Mouse (Mus musculus) monocyte, adult 59 days (primary cell): ENCODE measurements around the gene Vmn1r233. TPM values are rescaled to one million over a fixed set of nuclear protein-coding genes. Genes with fewer than 3 reads are reported as not detected.

ENCODE experiments used
- total RNA-seq, 2 experiments: library from RNA; stranded (reverse); gene quantifications; one replicate each; pipeline ENCODE4 v1.2.4; 2023

Vmn1r233 gene
- not detected for total RNA-seq

DNA sequence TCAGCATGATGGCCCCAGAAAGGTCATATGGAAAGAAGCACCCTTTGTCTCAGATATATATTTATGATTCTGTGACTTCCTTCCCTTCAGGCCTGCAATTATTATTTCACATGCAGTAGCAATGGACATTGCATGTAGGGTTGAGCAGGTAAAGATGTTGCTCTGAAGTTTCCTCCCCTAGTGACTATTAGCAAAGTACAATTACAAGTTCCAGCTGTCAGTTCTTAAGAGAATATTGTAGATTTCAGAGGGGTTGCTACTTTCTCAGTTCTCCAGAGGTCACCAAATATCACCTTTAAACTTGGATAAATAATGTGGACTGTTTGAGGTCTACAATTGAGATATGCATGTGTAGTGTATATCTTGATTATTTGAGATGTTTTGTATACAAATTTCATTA, at the start of gene Vmn1r233:
TSS of gene Vmn1r233 (minus strand) at position 101 of the 400 bp plus-strand sequence.

DNA sequence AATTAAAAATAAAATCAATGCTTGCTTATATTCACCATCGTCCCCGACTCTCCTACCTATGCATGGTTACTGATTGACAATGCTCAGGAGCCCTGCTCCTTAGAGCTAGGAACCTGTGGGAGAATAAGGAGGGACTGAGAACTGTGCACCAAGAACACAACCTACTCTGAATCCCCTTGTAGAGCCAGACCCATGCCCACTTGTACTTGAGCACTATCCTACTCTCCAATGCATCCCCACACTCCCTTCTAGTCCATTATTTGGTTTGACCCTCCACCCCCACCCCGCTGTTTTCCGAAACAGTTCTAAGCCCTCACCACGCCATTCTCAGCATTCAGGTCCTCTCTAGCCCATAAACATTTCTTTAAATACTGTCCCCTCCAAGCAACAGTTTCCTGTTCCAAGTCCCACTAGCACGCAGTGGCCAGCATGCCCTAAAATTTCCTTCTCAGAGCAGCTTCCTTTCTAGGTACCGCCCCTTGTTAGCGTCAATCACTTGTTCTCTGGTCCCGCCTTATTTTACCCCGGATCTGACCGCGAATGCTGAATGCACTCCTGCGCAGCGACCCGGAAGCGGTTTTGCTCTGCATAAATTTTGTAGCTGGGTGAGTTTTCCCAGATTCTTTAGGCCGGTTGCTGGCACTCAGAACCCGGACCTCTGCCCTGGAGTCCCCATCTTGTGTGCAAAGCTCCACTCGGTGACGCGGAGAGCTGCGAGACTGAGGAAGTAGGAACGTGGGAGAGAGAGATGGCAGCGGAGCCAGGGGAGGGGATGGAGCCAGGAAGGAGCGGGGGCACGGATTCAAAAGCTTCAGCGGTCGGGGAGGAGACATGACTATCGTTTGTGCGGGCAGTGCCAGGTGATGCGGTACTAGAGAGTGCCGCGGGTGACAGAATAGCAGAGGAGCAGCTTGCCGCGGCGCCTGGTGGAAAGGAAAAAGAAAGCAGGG, 12.4 kb upstream of the Vmn1r233 start, which contains the start of gene Zfp160:
TSS of gene Zfp160 (plus strand) at position 522 of the 950 bp plus-strand sequence.

DNA sequence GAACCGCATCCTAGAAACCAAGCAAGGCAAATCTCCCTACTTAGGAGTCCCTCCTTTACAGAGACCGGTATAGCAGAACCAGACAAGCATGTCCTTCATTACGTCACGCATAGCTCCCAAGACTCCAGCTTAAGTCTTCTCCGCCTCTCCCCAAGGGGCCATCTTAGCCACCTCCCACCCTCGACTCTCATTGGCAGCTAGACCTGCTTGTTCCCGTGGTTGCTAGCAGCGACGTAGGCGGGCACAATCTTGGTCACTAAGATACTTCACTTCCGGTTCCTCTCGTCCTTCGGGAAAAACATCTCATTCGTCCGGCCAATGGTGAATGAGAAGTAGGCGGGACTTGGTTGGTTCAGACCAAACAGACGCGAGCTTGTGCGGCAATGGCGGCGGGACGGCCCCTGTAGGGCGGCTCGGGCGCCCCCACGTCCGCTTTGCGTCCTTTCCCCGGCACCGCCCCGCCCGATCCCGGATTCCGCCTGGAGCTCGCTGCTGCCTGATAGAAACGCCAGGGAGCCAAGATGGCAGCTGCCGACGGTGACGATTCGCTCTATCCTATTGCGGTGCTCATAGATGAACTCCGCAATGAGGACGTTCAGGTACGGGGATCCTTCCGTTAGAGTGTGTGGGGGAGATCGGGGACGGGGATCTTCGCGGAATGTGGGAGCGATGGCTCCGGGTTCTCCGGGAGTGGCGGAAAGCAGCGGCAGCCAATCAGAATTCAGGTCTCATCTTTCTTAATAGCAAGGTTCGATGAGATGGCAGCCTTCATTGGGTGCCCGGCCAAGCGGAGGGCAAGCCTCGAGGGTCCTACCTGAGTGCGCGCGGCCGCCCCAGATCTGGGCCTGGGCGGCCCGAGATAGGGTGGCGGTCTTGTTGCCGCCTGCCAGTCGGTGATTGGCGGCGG, 51.0 kb downstream of the Vmn1r233 start, which contains the start of gene Ppp2r1a:
TSS of gene Ppp2r1a (plus strand) at position 327 of the 907 bp plus-strand sequence.

Other genes with a start within 250 kb of the Vmn1r233 start
- gene Vmn1r228, start 210.3 kb downstream of the Vmn1r233 start, total RNA-seq = not detected
- gene Vmn1r229, start 184.9 kb downstream of the Vmn1r233 start, total RNA-seq = not detected
- gene Vmn1r230, start 156.0 kb downstream of the Vmn1r233 start, total RNA-seq = not detected
- not detected for gene Vmn1r231, start 91.4 kb downstream of the Vmn1r233 start, total RNA-seq
- gene Vmn1r232, start 76.8 kb downstream of the Vmn1r233 start, total RNA-seq = not detected
- 100 to 1,000 TPM; 211 to 263 TPM for gene Ppp2r1a, start 51.2 kb downstream of the Vmn1r233 start, total RNA-seq
- 10 to 100 TPM; 12.4 to 13.1 TPM for gene Zfp160, start 12.4 kb upstream of the Vmn1r233 start, total RNA-seq
- not detected for gene Vmn1r234, start 229.6 kb upstream of the Vmn1r233 start, total RNA-seq